Mouse (Mus musculus): Measurements from ENCODE around the gene Pnma1.

DNA sequence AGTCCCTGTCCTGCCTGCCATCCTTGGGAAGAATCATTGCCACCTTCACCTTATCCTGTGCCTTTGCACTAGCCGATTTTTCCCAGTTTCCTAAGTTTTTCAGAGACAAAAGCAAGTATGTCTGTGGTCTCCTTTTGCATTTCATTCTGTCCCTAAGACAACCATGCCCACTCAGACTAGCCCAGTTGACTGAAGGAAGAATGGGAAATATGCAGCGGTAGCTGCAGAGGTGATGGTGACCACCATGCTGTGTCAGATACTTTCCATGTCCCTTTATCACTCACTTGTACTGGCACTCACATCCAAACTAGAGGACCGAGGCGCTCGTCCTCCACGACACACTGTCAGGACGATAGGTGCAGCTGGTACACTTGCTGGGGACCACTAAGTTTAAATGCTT, 11.2 kb downstream of the Pnma1 start:
- no peak for TF ChIP-seq CTCF (IDR thresholded peaks at IDR 0.05; ENCODE audit: low read depth)
- TF ChIP-seq EP300 (IDR thresholded peaks at IDR 0.05; ENCODE audit: low read depth): no peak
